Mouse (Mus musculus) neural tube, postnatal 0 days (tissue): ENCODE data around the gene Bpifa5. TPM values are rescaled to one million over a fixed set of nuclear protein-coding genes. Genes with fewer than 3 reads are reported as not detected.

Experiments
- polyA plus RNA-seq: library from polyadenylated mRNA; unstranded; fragments of >200 nt; fragmentation: Nextera tagmentation; extraction: Ambion mirVana; gene quantifications from 2 replicates; pipeline ENCODE4 v1.2.1, GENCODE M21; 2015

Bpifa5 gene
- 0.18 TPM in 1 of 2 replicates, not detected in the other for polyA plus RNA-seq

DNA sequence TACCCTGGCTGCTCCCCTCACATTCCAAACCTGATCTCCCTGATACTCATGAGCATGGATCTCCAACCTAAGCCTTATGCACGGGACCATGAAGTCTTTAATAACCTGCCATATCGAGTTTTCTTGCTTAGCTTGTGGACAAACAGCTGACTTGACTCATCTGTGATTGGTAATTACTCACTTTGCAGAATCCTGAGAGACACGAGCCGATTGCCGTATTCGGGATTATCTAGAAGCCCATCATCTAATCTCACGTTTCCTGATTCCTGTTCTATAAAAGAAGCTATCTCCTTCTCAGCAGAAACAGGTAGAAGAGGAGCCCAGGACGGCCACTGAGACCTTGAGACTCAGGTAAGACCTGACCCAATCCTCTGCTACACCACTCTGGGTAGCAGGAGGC lies at the start of gene Bpifa5:
Gene Bpifa5 (plus strand): TSS at position 301 of the 400 bp plus-strand sequence.

DNA sequence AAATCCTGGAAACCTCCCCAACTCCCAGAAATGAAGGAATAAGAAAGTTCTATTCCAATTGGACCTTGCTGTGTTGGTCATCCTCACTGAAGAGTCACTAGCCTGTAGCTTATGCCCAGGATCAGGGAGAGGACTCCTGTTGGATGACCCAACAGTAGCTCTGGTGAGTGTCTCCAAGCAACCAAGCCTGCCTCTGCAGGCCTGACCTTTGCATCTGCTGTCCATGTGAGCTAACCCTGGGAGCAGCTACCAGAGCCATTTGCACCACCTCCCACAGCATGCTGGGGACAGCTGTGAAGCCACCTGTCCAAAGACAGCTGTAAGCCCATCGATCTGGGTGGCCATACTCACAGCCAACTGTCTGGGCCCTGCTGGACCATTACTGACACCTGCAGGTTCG lies 32.3 kb upstream of the Bpifa5 start, which contains the start of gene Bpifa3:
Gene Bpifa3 (plus strand): TSS at position 217 of the 400 bp plus-strand sequence.

DNA sequence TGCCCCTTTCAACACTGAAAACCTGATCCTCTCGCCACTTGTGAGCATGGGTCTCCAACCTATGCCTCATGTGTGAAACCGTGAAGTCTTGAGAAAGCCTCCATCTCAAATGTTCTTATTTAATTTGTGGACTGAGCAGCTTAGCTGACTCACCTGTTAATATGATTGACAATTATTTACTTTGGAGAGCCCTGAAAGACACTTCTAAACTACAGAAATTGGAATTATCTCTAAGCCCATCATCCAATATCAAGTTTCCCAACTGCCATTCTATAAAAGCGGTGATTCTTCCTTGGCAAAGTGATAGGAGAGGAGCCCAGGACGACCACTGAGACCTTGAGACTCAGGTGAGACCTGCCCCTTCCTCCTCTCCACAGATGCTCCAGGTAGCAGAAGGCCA lies 19.8 kb upstream of the Bpifa5 start, which contains the start of gene Bpifa1:
Gene Bpifa1 (plus strand): TSS at position 301 of the 400 bp plus-strand sequence.

DNA sequence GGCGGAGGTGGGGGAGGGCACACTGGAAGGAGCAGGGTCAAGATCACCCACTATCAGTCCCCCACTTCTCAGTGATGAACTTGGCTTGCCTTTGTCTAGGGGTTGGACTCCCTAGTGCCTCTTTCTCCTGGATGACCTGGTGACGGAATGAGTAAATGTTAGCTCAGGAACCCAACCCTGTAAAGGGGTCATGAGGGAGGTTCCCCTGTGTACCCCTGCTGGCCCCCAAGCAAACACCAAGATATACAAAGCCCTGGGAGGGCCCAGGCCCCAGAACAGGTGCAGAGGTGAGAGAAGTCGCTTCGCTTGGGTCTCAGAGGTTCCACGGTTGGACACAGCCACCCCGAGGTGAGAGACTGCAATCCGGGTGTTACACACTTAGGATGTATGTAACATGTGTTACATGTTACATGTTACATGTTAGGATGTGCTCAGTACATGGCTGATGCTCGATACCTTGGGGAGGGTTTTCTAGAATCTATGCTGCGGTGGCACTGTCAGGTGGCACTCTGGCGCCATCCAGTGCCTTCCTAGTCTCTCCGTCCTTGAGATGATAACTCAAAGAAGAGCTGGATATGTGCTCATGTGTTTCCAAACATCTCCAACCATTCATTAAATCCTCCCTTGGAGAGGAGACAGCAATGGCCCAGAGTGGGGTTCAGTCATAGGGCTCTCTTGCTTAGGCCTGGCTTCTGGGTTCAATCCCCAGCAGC lies 28.3 kb downstream of the Bpifa5 start, which contains the start of gene Bpifb1:
Gene Bpifb1 (plus strand): TSS at position 273 of the 713 bp plus-strand sequence.

Other genes starting within 250 kb of the Bpifa5 start
- not detected in 2 replicates for gene Bpifb3, start 244.4 kb upstream of the Bpifa5 start, polyA plus RNA-seq
- gene Bpifb4, start 224.4 kb upstream of the Bpifa5 start, polyA plus RNA-seq, result not detected in 2 replicates
- gene Bpifa6, start 187.7 kb upstream of the Bpifa5 start, polyA plus RNA-seq, result not detected in 2 replicates
- not detected in 2 replicates for gene Bpifa2, start 154.3 kb upstream of the Bpifa5 start, polyA plus RNA-seq
- gene Bpifa3, start 32.3 kb upstream of the Bpifa5 start, polyA plus RNA-seq, result not detected in 2 replicates
- 0.14 and 0.34 TPM in 2 replicates for gene Bpifa1, start 19.7 kb upstream of the Bpifa5 start, polyA plus RNA-seq
- 0.18 and 0.23 TPM in 2 replicates for gene Bpifb1, start 28.2 kb downstream of the Bpifa5 start, polyA plus RNA-seq
- gene Bpifb5, start 61.1 kb downstream of the Bpifa5 start, polyA plus RNA-seq, result 0.28 and 0.39 TPM in 2 replicates
- gene Bpifb9a, start 95.2 kb downstream of the Bpifa5 start, polyA plus RNA-seq, result not detected in 2 replicates
- gene Bpifb9b, start 144.6 kb downstream of the Bpifa5 start, polyA plus RNA-seq, result not detected in 2 replicates
- 8.5 and 14.1 TPM in 2 replicates for gene Cdk5rap1, start 210.4 kb downstream of the Bpifa5 start, polyA plus RNA-seq
- gene Snta1, start 245.5 kb downstream of the Bpifa5 start, polyA plus RNA-seq, result 25.7 and 27.5 TPM in 2 replicates